Mouse (Mus musculus): ENCODE measurements around the gene Phf23. TPM values are rescaled to one million over a fixed set of nuclear protein-coding genes. Genes with fewer than 3 reads are reported as not detected.

Gene Phf23
- 58.6 TPM for polyA plus RNA-seq (2012; fragmentation: generic; extraction: Trizol)

- TF ChIP-seq POLR2A (IDR thresholded peaks at IDR 0.05; ENCODE audit: insufficient read length, low read depth): peak; percentile 84
- TF ChIP-seq MYOG (IDR thresholded peaks at IDR 0.05; ENCODE audit: control insufficient read depth in 1 of 3, insufficient read depth in 1 of 3, insufficient read length in 2 of 3, low read depth in 2 of 3): peak in 1 of 3 experiments; percentile 3
- no peak for TF ChIP-seq TCF3 (IDR thresholded peaks at IDR 0.05; ENCODE audit: insufficient read length, low read depth)
- TF ChIP-seq POLR2AphosphoS2 (IDR thresholded peaks at IDR 0.05; ENCODE audit: insufficient read length, low read depth): peak; percentile 87
- peak; percentile 37 for TF ChIP-seq E2F4 (IDR thresholded peaks at IDR 0.05; ENCODE audit: insufficient read depth)
- TF ChIP-seq REST (IDR thresholded peaks at IDR 0.05; ENCODE audit: insufficient read depth, insufficient read length): no peak
- peak; percentile 45 for TF ChIP-seq SRF (IDR thresholded peaks at IDR 0.05; ENCODE audit: control insufficient read depth, insufficient read length, low read depth)
- Histone ChIP-seq H3K4me2 (ENCODE audit: low read depth) (peak within 1 kb of the TSS; percentile 66), H3K27me3 (ENCODE audit: control insufficient read depth, insufficient read depth, insufficient read length) (no peaks in the 10 kb centered on the region), H3K4me3 (peak within 1 kb of the TSS; percentile 100), H3K79me2 (ENCODE audit: control insufficient read depth, insufficient read depth) (peaks cover 55% of the 10 kb centered on the region), H3K36me3 (ENCODE audit: control insufficient read depth, insufficient read depth) (peaks cover 33% of the 10 kb centered on the region), H3ac (ENCODE audit: control insufficient read depth, insufficient read length) (peak within 1 kb of the TSS; percentile 77)
These were observed at the start of gene Phf23 for GRCm38 (mm10) chr11:69995391-69995960. TSS of gene Phf23 (plus strand) at chr11:69995777.

GRCm38 (mm10) chr11:69945997-69946891 lies 49.3 kb upstream of the Phf23 start:
- H3K4me2 ChIP-seq (ENCODE audit: low read depth): no peak overlapping the region
- H3K79me2 ChIP-seq (ENCODE audit: control insufficient read depth, insufficient read depth): no peaks in the 10 kb centered on the region
- TF ChIP-seq E2F4 (IDR thresholded peaks at IDR 0.05; ENCODE audit: insufficient read depth): no peak
- H3K27me3 ChIP-seq (ENCODE audit: control insufficient read depth, insufficient read depth, insufficient read length): no peaks in the 10 kb centered on the region
- H3K36me3 ChIP-seq (ENCODE audit: control insufficient read depth, insufficient read depth): no peaks in the 10 kb centered on the region
- no peak overlapping the region for H3K4me3 ChIP-seq
- no peak overlapping the region for H3ac ChIP-seq (ENCODE audit: control insufficient read depth, insufficient read length)

- no peak overlapping the region for H3ac ChIP-seq (ENCODE audit: control insufficient read depth, insufficient read length)
- TF ChIP-seq SRF (IDR thresholded peaks at IDR 0.05; ENCODE audit: control insufficient read depth, insufficient read length, low read depth) (no peak), E2F4 (IDR thresholded peaks at IDR 0.05; ENCODE audit: insufficient read depth) (no peak), TCF3 (IDR thresholded peaks at IDR 0.05; ENCODE audit: insufficient read length, low read depth) (no peak), MAX (IDR thresholded peaks at IDR 0.05; ENCODE audit: low read depth) (no peak), MYOG (IDR thresholded peaks at IDR 0.05; ENCODE audit: control insufficient read depth in 1 of 3, insufficient read depth in 1 of 3, insufficient read length in 2 of 3, low read depth in 2 of 3) (no peak), POLR2AphosphoS2 (IDR thresholded peaks at IDR 0.05; ENCODE audit: insufficient read length, low read depth) (no peak), USF1 (IDR thresholded peaks at IDR 0.05; ENCODE audit: low read depth) (no peak), REST (IDR thresholded peaks at IDR 0.05; ENCODE audit: insufficient read depth, insufficient read length) (no peak), CEBPB (IDR thresholded peaks at IDR 0.05; ENCODE audit: insufficient read depth, poor library complexity, severe bottlenecking) (no peak), TCF12 (IDR thresholded peaks at IDR 0.05; ENCODE audit: insufficient read depth, poor library complexity, severe bottlenecking) (no peak), POLR2A (IDR thresholded peaks at IDR 0.05; ENCODE audit: insufficient read length, low read depth) (no peak), MYOD1 (IDR thresholded peaks at IDR 0.05; ENCODE audit: control insufficient read depth in 1 of 3, insufficient read length in 2 of 3, low read depth in 2 of 3) (no peak)
- H3K4me3 ChIP-seq: peak overlapping the region; percentile 30
- H3K27me3 ChIP-seq (ENCODE audit: control insufficient read depth, insufficient read depth, insufficient read length): no peaks in the 10 kb centered on the region
- no peaks in the 10 kb centered on the region for H3K36me3 ChIP-seq (ENCODE audit: control insufficient read depth, insufficient read depth)
- peak overlapping the region; percentile 99 for H3K4me2 ChIP-seq (ENCODE audit: low read depth)
- no peaks in the 10 kb centered on the region for H3K79me2 ChIP-seq (ENCODE audit: control insufficient read depth, insufficient read depth)
These were observed 48.1 kb upstream of the Phf23 start for GRCm38 (mm10) chr11:69947337-69948065.

- H3K79me2 ChIP-seq (ENCODE audit: control insufficient read depth, insufficient read depth): no peaks in the 10 kb centered on the region
These were observed 47.4 kb upstream of the Phf23 start, which contains the start of gene Slc2a4 for GRCm38 (mm10) chr11:69948066-69948762. TSS of gene Slc2a4 (minus strand) at chr11:69948188.

More at GRCm38 (mm10) chr11:69948066-69948762, 47.4 kb upstream of the Phf23 start, which contains the start of gene Slc2a4:
- Histone ChIP-seq H3ac (ENCODE audit: control insufficient read depth, insufficient read length) (no peak within 1 kb of the TSS), H3K4me3 (peak within 1 kb of the TSS; percentile 30), H3K27me3 (ENCODE audit: control insufficient read depth, insufficient read depth, insufficient read length) (no peaks in the 10 kb centered on the region), H3K4me2 (ENCODE audit: low read depth) (peak within 1 kb of the TSS; percentile 99), H3K36me3 (ENCODE audit: control insufficient read depth, insufficient read depth) (no peaks in the 10 kb centered on the region)
- TF ChIP-seq POLR2AphosphoS2 (IDR thresholded peaks at IDR 0.05; ENCODE audit: insufficient read length, low read depth): peak; percentile 31
- no peak for TF ChIP-seq SRF (IDR thresholded peaks at IDR 0.05; ENCODE audit: control insufficient read depth, insufficient read length, low read depth)
- no peak for TF ChIP-seq MAX (IDR thresholded peaks at IDR 0.05; ENCODE audit: low read depth)
- TF ChIP-seq USF1 (IDR thresholded peaks at IDR 0.05; ENCODE audit: low read depth): no peak
- no peak for TF ChIP-seq REST (IDR thresholded peaks at IDR 0.05; ENCODE audit: insufficient read depth, insufficient read length)
- no peak for TF ChIP-seq MYOD1 (IDR thresholded peaks at IDR 0.05; ENCODE audit: control insufficient read depth in 1 of 3, insufficient read length in 2 of 3, low read depth in 2 of 3)
- TF ChIP-seq POLR2A (IDR thresholded peaks at IDR 0.05; ENCODE audit: insufficient read length, low read depth): peak; percentile 58
